Mouse (Mus musculus) hindbrain, embryonic 15.5 days (tissue): ENCODE measurements around the gene Sept11. TPM values are rescaled to one million over a fixed set of nuclear protein-coding genes. Genes with fewer than 3 reads are reported as not detected.

ENCODE experiments used
- ATAC-seq: fragments of 200-750 bp; cut with Nextera tagmentation; 2 replicates; pipeline ENCODE4 v1.8.0; 2017; ENCODE audit warnings: low read depth, moderate number of reproducible peaks, moderate TSS enrichment; ENCODE audit not compliant: low FRiP score
- H3K27ac ChIP-seq: fragments of 300-500 bp; sonication (generic); replicated peaks from 2 replicates; pipeline ENCODE4 v1.5.1; 2015; ENCODE audit warnings: mild to moderate bottlenecking, inconsistent platforms
- H3K27me3 ChIP-seq: fragments of 300-500 bp; sonication (generic); 2 replicates; pipeline ENCODE4 v1.6.1; 2015; ENCODE audit warnings: control low read depth, inconsistent platforms
- H3K36me3 ChIP-seq: fragments of 300-500 bp; sonication (generic); 2 replicates; pipeline ENCODE4 v1.6.1; 2015; ENCODE audit warnings: control low read depth, inconsistent platforms
- H3K4me1 ChIP-seq: fragments of 300-500 bp; sonication (generic); replicated peaks from 2 replicates; pipeline ENCODE4 v1.6.1; 2015; ENCODE audit warnings: control low read depth, inconsistent platforms
- H3K4me2 ChIP-seq: fragments of 300-500 bp; sonication (generic); 2 replicates; pipeline ENCODE4 v1.6.1; 2015; ENCODE audit warnings: moderate library complexity, mild to moderate bottlenecking, inconsistent platforms
- H3K4me3 ChIP-seq: fragments of 300-500 bp; sonication (generic); 2 replicates; pipeline ENCODE4 v1.5.1; 2015; ENCODE audit warnings: mild to moderate bottlenecking, inconsistent platforms
- H3K9ac ChIP-seq: fragments of 300-500 bp; sonication (generic); 2 replicates; pipeline ENCODE4 v1.6.1; 2015; ENCODE audit warnings: inconsistent platforms
- H3K9me3 ChIP-seq: fragments of 300-500 bp; sonication (generic); 2 replicates; pipeline ENCODE4 v1.6.1; 2016; ENCODE audit warnings: control low read depth, inconsistent platforms
- WGBS: fragments of 180-500 bp; shearing (Covaris S2); methylation state at CpG from one replicate; pipeline ENCODE4 v1.1.7; 2015; 5-methylcytosine and 5-hydroxymethylcytosine counted together
- polyA plus RNA-seq: library from polyadenylated mRNA; unstranded; fragments of >200 nt; fragmentation: Nextera tagmentation; extraction: Ambion mirVana; gene quantifications from 2 replicates; pipeline ENCODE4 v1.2.1, GENCODE M21; 2015

The Sept11 gene
- polyA plus RNA-seq, 1 experiment from 2014 or later, result 151 TPM

DNA sequence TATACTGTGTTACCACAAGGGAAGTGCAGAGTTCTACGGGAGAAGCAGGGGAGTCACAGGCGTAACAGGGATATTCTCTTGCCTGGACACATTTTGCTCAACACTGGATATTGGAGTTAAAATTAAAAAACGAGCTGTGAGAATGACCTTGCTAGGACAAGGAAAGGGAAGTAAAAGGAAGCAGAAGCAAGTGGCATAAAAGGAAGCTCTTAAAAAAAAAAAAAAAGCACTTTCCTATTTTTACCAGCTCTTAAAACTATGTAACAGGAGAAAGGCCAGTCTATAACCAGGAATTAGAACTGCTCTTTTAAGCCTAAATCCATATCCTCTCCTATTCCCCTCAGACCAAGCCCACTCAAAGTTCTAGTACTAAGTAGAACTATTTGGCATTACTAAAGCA, 105.0 kb downstream of the Sept11 start:
- H3K9ac ChIP-seq, result no peak overlapping the region
- 88% methylated on average over 3 of the region's 3 CpGs for WGBS
- no peaks in the 10 kb centered on the region for H3K9me3 ChIP-seq
- H3K36me3 ChIP-seq, result peaks cover 25% of the 10 kb centered on the region
- no peak for ATAC-seq
- no peak overlapping the region for H3K27ac ChIP-seq
- peaks cover 3% of the 10 kb centered on the region for H3K4me1 ChIP-seq
- no peak overlapping the region for H3K4me2 ChIP-seq
- no peak overlapping the region for H3K4me3 ChIP-seq
- H3K27me3 ChIP-seq, result no peaks in the 10 kb centered on the region

DNA sequence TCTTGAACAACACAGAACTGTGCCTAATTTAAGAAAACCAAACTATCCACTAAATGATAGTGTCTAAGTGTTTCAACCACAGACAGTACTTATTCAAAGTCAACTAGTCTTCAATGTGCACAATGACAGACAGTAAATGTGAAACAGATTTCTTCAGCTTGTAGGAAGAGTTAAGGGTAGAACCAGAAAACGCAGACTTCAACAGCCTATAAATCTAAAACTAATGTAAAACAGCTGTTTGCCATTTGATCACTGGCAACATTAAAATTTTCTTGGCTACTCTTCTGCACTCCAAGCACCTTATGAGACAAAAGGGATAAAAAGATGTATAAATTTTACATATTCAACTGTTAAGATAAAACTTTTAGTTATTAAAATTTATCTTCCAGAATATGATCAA, 107.9 kb downstream of the Sept11 start:
- 90% methylated on average over 1 of the region's 1 CpGs for WGBS
- ATAC-seq, result no peak
- Histone ChIP-seq H3K27ac (no peak overlapping the region), H3K4me1 (peaks cover 19% of the 10 kb centered on the region), H3K9ac (no peak overlapping the region), H3K4me2 (no peak overlapping the region), H3K9me3 (no peaks in the 10 kb centered on the region), H3K27me3 (no peaks in the 10 kb centered on the region), H3K4me3 (no peak overlapping the region), H3K36me3 (peaks cover 25% of the 10 kb centered on the region)

DNA sequence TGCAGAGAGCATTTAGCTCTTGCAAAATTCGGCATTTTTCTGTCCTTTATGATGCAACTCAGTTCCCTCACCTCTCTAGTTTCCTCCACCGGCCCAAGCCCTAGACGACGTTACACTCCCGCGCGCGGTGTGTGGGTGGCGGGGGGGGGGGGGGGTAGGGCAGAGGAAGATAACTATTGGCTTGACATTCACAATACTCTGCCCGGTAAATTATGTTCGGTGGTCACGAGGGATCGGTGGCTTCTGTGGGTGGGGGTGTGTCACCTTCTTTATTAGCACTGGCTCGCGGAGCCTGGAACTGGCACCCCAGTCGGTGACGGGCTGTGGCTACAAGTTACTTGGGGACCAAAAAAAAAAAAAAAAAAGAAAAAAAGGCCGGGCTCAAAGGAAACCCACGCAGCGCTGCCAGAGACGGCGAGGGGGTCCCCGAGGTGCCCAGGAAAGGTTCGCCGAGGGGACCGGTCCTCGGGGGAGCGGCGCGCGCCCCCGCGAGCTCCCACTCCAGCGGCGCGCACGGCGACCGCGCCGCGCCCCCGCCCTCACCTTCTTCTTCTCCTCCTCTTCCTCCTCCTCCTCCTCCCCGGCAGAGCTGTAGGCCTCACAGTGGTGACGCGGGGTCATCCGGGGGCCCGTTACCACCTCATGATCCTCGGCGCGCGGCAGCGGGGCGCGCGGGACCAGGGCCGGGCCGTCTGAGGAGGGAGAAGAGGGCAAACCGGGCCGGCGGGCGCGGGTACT, 112.3 kb downstream of the Sept11 start:
- Histone ChIP-seq H3K9me3 (no peaks in the 10 kb centered on the region), H3K4me1 (peaks cover 24% of the 10 kb centered on the region), H3K9ac (peak overlapping the region; percentile 95), H3K36me3 (peaks cover 9% of the 10 kb centered on the region), H3K27ac (peak overlapping the region; percentile 96), H3K27me3 (no peaks in the 10 kb centered on the region), H3K4me3 (peak overlapping the region; percentile 99), H3K4me2 (peak overlapping the region; percentile 83)
- peak; percentile 71 for ATAC-seq
- WGBS, result under 1% methylated on average over 57 of the region's 63 CpGs

DNA sequence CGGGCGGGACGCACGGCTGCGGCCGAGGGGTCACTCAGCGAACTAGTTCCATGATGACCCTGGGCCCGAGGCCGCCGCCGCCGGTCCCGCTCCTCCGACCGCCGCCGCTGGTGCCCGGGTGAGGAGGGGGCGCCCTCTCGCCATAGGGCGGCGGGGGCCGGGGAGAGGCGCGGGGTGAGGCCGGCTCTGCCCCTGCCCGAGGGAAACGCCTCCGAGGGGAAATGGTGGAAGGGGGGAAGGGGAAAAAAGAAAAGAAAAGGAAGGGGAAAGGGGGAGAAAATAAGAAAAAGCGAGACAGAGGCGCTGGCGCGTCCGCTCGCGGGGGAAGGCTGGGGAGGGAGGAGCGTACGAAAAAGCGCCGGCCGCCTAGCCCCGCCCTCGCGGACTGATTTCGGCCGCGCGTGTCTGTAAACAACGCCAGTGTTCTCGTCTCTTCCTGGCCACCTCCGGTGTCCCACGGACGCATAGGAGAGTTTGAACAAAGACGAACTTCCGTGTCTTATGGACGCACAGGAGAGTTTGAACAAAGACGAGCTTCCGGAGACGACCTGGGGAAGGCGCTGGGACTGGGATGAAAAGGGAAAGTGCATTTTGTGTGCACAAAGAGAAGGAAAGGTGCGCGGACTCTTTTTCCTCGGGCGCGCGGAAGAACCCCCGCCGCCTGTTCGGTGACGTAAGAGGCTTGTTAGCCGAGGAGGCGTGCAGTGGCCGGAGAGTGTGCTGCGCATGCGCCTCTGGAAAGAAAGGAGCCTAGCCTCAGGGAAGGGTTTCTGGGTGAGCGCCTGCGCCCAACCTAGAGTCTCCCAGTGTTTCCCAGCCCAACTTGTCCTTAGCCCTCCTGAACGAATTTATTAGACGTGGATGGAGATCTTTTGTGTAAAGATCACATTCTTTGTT, 113.1 kb downstream of the Sept11 start, which contains the start of the genes Ccni and 2010109A12Rik:
Gene Ccni (minus strand): TSS at position 387 of the 897 bp plus-strand sequence.
Gene 2010109A12Rik (plus strand): TSS at position 410 of the 897 bp plus-strand sequence.
- no peaks in the 10 kb centered on the region for H3K9me3 ChIP-seq
- peaks cover 24% of the 10 kb centered on the region for H3K4me1 ChIP-seq
- H3K27ac ChIP-seq, result peak within 1 kb of the TSS; percentile 96
- H3K4me3 ChIP-seq, result peak within 1 kb of the TSS; percentile 99
- H3K4me2 ChIP-seq, result peak within 1 kb of the TSS; percentile 83
- peak; percentile 96 for ATAC-seq
- under 1% methylated on average over 78 of the region's 79 CpGs for WGBS
- H3K9ac ChIP-seq, result peak within 1 kb of the TSS; percentile 95
- no peaks in the 10 kb centered on the region for H3K27me3 ChIP-seq
- peaks cover 3% of the 10 kb centered on the region; the same call in 1 of the 2 replicates for H3K36me3 ChIP-seq

DNA sequence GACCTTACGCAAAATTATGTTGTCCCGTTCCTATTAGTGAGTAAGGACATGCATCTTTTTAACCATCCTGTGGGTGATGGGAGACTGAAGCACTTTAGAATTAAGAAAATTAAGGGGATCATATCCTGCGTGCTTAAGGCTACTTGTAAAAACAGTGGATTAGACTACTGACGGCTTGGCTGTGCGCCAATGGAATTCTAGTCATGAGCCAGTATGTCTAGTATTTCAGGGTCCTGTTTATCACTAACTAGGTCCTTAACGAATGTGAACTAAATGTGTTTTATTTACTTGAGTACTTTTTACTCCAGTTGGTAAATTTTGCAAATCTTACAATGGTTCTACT, 113.7 kb downstream of the Sept11 start:
- peak overlapping the region; percentile 95 for H3K9ac ChIP-seq
- H3K4me1 ChIP-seq, result peaks cover 24% of the 10 kb centered on the region
- WGBS, result 11% methylated on average over 6 of the region's 6 CpGs
- no peaks in the 10 kb centered on the region for H3K9me3 ChIP-seq
- peak overlapping the region; percentile 99 for H3K4me3 ChIP-seq
- no peaks in the 10 kb centered on the region for H3K36me3 ChIP-seq
- H3K27me3 ChIP-seq, result no peaks in the 10 kb centered on the region
- peak; percentile 32; the same call in 1 of the 2 replicates for ATAC-seq
- peak overlapping the region; percentile 96 for H3K27ac ChIP-seq
- H3K4me2 ChIP-seq, result peak overlapping the region; percentile 67

DNA sequence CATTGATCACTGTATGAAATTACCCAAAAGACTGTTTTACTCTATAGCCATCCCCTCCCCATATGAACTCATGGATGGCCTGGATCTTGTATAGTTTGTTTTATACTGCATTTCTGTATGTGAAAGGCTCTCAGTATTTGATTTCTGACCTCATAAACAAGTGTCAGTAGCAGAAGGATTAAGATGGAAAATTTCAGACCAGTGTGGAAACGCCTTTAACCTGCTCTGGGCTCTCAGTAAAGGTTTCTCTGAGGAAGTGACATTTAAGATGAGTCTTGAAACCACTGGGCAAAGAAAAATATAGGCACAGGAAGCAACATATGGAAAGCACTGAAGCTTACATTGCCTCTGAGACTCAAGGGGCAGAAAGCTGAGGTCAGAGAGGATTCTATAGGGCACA, 114.3 kb downstream of the Sept11 start:
- Histone ChIP-seq H3K4me2 (peak overlapping the region; percentile 67), H3K27me3 (no peaks in the 10 kb centered on the region), H3K9ac (0 out of 2 replicates have a peak overlapping the region, but pooled peaks have one; percentile 0), H3K36me3 (no peaks in the 10 kb centered on the region), H3K27ac (0 out of 2 replicates have a peak overlapping the region, but pooled peaks have one; percentile 35), H3K9me3 (no peaks in the 10 kb centered on the region), H3K4me1 (peaks cover 24% of the 10 kb centered on the region), H3K4me3 (no peak overlapping the region)
- 88% methylated on average over 1 of the region's 1 CpGs for WGBS
- no peak for ATAC-seq

DNA sequence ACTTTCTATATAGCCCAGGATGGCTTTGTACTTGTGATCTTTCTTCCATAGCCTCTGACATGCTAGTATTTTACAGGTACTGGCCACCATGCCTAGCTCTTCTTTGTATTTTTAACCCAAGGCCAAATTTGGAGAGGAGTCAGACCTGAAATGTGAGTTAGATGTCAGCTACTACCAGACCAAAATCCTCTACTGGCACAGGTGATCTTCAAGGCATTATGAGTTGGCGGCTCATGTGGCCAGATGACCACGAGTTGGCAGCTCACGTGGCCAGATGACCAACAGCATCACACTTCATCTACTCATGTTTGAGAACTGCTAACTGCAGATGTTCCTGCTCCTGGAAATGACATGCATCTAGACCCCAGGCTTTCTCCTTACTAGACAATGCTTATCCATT, 125.1 kb downstream of the Sept11 start:
- no peaks in the 10 kb centered on the region for H3K27me3 ChIP-seq
- H3K4me1 ChIP-seq, result no peaks in the 10 kb centered on the region
- no peaks in the 10 kb centered on the region for H3K36me3 ChIP-seq
- no peak for ATAC-seq
- no peak overlapping the region for H3K4me2 ChIP-seq
- no peaks in the 10 kb centered on the region for H3K9me3 ChIP-seq
- 94% methylated on average over 3 of the region's 3 CpGs for WGBS
- H3K9ac ChIP-seq, result no peak overlapping the region
- no peak overlapping the region for H3K27ac ChIP-seq
- H3K4me3 ChIP-seq, result no peak overlapping the region

DNA sequence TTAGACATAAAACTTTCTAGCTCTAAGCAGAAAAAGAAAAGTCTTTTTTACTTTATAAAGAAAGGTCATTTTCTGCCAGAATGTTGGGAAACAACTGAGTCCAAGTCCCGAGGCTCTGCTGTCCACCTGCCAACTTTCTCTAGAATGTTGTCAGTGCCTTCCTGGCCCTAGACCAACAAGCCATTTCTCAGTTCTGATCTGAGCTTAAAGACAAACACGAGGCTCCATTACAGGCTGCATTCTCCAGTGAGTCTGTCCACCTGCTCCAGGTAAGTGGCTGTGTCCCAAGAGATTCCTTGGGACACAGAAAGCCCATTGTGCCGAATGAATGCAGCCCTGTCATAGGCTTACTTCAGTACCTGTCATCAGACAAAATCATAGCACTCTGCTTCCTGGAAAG, 128.4 kb downstream of the Sept11 start:
- H3K27me3 ChIP-seq, result no peaks in the 10 kb centered on the region
- no peak for ATAC-seq
- no peaks in the 10 kb centered on the region for H3K4me1 ChIP-seq
- no peaks in the 10 kb centered on the region for H3K36me3 ChIP-seq
- no peak overlapping the region for H3K4me2 ChIP-seq
- no peak overlapping the region for H3K4me3 ChIP-seq
- no peak overlapping the region for H3K9ac ChIP-seq
- 70% methylated on average over 3 of the region's 3 CpGs for WGBS
- no peak overlapping the region for H3K27ac ChIP-seq
- H3K9me3 ChIP-seq, result no peaks in the 10 kb centered on the region

DNA sequence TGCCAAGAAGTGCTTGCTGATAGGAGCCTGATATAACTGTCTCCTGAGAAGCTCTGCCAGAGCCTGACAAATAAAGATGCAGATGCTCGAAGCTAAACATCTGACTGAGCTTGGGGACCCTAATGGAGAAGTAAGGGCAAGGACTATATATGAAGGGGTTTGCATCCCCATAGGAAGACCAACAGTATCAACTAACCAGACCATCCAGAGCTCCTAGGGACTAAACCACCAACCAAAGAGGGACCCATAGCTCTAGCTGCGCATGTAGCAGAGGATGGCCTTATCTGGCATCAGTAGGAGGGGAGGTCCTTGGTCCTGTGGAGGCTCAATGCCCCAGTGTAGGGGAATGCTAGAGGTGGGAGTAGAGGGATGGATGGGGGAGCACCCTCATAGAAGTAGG, 131.3 kb downstream of the Sept11 start:
- no peak for ATAC-seq
- H3K4me3 ChIP-seq, result no peak overlapping the region
- no peaks in the 10 kb centered on the region for H3K27me3 ChIP-seq
- 87% methylated on average over 2 of the region's 2 CpGs for WGBS
- H3K4me2 ChIP-seq, result no peak overlapping the region
- H3K4me1 ChIP-seq, result no peaks in the 10 kb centered on the region
- H3K9ac ChIP-seq, result no peak overlapping the region
- no peaks in the 10 kb centered on the region for H3K36me3 ChIP-seq
- no peaks in the 10 kb centered on the region for H3K9me3 ChIP-seq
- H3K27ac ChIP-seq, result no peak overlapping the region

Other genes with a start within 250 kb of the Sept11 start
- gene Sowahb, start 48.4 kb upstream of the Sept11 start, polyA plus RNA-seq, result 0.07 TPM in 1 of 2 replicates, not detected in the other
- 130 and 133 TPM in 2 replicates for gene Ccni, start 113.1 kb downstream of the Sept11 start, polyA plus RNA-seq
- gene 2010109A12Rik, start 113.1 kb downstream of the Sept11 start, polyA plus RNA-seq, result 1.1 and 1.5 TPM in 2 replicates
- gene Ccng2, start 173.8 kb downstream of the Sept11 start, polyA plus RNA-seq, result 79.7 and 88.8 TPM in 2 replicates